Comparison of ENCODE assay signal across 17 mouse cellular contexts in the genomic region with DNA sequence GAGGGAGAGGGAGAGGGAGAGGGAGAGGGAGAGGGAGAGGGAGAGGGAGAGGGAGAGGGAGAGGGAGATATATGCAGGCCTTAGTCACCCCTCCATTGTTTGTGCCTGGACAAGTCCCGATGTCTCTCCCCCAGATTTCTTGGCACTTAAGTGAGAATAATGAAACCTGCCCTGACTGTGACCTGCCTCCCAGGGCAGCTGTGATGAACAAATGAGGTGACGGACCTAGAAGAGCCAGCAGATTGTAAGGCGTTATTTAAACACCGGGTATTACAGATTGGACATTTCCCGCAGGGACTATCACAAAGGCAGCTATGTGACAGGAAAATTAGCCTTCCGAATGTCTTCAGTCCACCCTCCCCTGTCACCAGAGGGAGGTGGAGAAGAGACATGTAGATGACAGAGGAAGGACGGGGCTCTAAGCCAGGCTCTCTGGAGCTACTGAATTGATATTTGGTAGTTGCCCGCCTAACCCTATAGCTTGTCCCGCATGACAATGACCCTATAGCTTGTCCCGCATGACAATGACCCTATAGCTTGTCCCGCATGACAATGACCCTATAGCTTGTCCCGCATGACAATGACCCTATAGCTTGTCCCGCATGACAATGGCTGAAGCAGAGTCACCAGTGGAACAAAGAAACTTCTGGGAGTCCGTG.
A peak's percentile ranks its signal among the peaks of the same experiment; 100 is the strongest.
DNase-seq lines count a peak whose midpoint lies in the region; ATAC-seq and TF ChIP-seq lines count a peak whose summit lies in the region.
"Had no signal": no experiment of that assay in that cellular context is flagged by ENCODE, and none has a peak within 500 bp of the region (broad histone marks: within the 10 kb centered on the region; RNA-seq: fewer than 3 reads in every experiment).

No protein-coding gene starts in this region.

- H3K4me3 ChIP-seq in heart, embryonic 12.5 days, result no peak overlapping the region
- no peak overlapping the region for H3K4me3 ChIP-seq in neural tube, embryonic 12.5 days
- H3K4me3 ChIP-seq in lung, postnatal 0 days (ENCODE audit: low read depth, low read length), result no peak overlapping the region
- no peak overlapping the region for H3K4me3 ChIP-seq in neural tube, embryonic 13.5 days
- H3K4me3 ChIP-seq in intestine, postnatal 0 days (ENCODE audit: low read depth, low read length), result no peak overlapping the region
- H3K4me3 ChIP-seq: heart, embryonic 15.5 days; limb, embryonic 10.5 days; liver, embryonic 13.5 days; megakaryocyte, embryonic 14.5 days had no signal

- TF ChIP-seq CTCF in lung, postnatal 0 days (IDR thresholded peaks at IDR 0.05), result no peak
- no peak for TF ChIP-seq CTCF in intestine, postnatal 0 days (IDR thresholded peaks at IDR 0.05; ENCODE audit: low read depth)

- peak; percentile 83 for DNase-seq in heart, adult 11 months
- no peak for DNase-seq in neural tube, embryonic 10.5 days (ENCODE audit: extremely low spot score, low spot score)
- DNase-seq in lung, postnatal 0 days (ENCODE audit: low spot score), result peak; percentile 59
- no peak for DNase-seq in left cerebral cortex, postnatal 10 days (ENCODE audit: extremely low spot score in 1 of 2, low spot score in 2 of 2)
- DNase-seq: adrenal gland, postnatal 14 days; B cell, adult 2 months; cerebellum, postnatal 14 days; gastrocnemius, postnatal 36 days; liver, embryonic 13.5 days had no signal

- no peaks in the 10 kb centered on the region for H3K36me3 ChIP-seq in heart, embryonic 12.5 days
- no peaks in the 10 kb centered on the region for H3K36me3 ChIP-seq in neural tube, embryonic 12.5 days
- H3K36me3 ChIP-seq in lung, postnatal 0 days (ENCODE audit: insufficient read depth, low read length), result no peaks in the 10 kb centered on the region
- 0 out of 2 replicates have a peak, but pooled peaks cover 3% of the 10 kb centered on the region for H3K36me3 ChIP-seq in neural tube, embryonic 13.5 days
- no peaks in the 10 kb centered on the region for H3K36me3 ChIP-seq in intestine, postnatal 0 days (ENCODE audit: control insufficient read depth, insufficient read depth)
- H3K36me3 ChIP-seq: G1E; heart, embryonic 15.5 days; limb, embryonic 10.5 days; liver, embryonic 13.5 days had no signal

- TF ChIP-seq EP300 in lung, postnatal 0 days (IDR thresholded peaks at IDR 0.05), result peak; percentile 30; the same call in 1 of the 2 replicates

- H3K9me3 ChIP-seq in heart, embryonic 12.5 days (replicated peaks), result no peaks in the 10 kb centered on the region
- no peaks in the 10 kb centered on the region for H3K9me3 ChIP-seq in neural tube, embryonic 12.5 days
- no peaks in the 10 kb centered on the region for H3K9me3 ChIP-seq in lung, postnatal 0 days (ENCODE audit: low read length)
- H3K9me3 ChIP-seq in neural tube, embryonic 13.5 days, result no peaks in the 10 kb centered on the region
- no peaks in the 10 kb centered on the region for H3K9me3 ChIP-seq in intestine, postnatal 0 days (ENCODE audit: control insufficient read depth)
- H3K9me3 ChIP-seq: G1E; heart, embryonic 15.5 days; limb, embryonic 10.5 days; liver, embryonic 13.5 days; megakaryocyte, embryonic 14.5 days had no signal

- no peak for ATAC-seq in heart, embryonic 12.5 days (ENCODE audit: insufficient number of reproducible peaks, low FRiP score)
- ATAC-seq in neural tube, embryonic 12.5 days (ENCODE audit: low FRiP score, low read depth), result peak; percentile 57; the same call in 1 of the 2 replicates
- ATAC-seq in lung, postnatal 0 days, result peak; percentile 58
- ATAC-seq in neural tube, embryonic 13.5 days (ENCODE audit: low read depth), result peak; percentile 42; the same call in 1 of the 2 replicates
- no peak for ATAC-seq in intestine, postnatal 0 days

- peaks cover 3% of the 10 kb centered on the region; the same call in 1 of the 2 replicates for H3K27me3 ChIP-seq in heart, embryonic 12.5 days (replicated peaks)
- no peaks in the 10 kb centered on the region for H3K27me3 ChIP-seq in neural tube, embryonic 12.5 days (replicated peaks)
- no peaks in the 10 kb centered on the region for H3K27me3 ChIP-seq in lung, postnatal 0 days (replicated peaks; ENCODE audit: insufficient read depth, low read length)
- no peaks in the 10 kb centered on the region; the same call in 1 of the 2 replicates for H3K27me3 ChIP-seq in neural tube, embryonic 13.5 days
- no peaks in the 10 kb centered on the region for H3K27me3 ChIP-seq in intestine, postnatal 0 days (replicated peaks; ENCODE audit: control insufficient read depth, insufficient read depth, low read length)
- H3K27me3 ChIP-seq: heart, embryonic 15.5 days; liver, embryonic 13.5 days had no signal

- H3K4me1 ChIP-seq in heart, embryonic 12.5 days (replicated peaks), result no peaks in the 10 kb centered on the region
- peaks cover 27% of the 10 kb centered on the region for H3K4me1 ChIP-seq in neural tube, embryonic 12.5 days
- no peaks in the 10 kb centered on the region for H3K4me1 ChIP-seq in lung, postnatal 0 days (ENCODE audit: insufficient read depth, low read depth, low read length)
- H3K4me1 ChIP-seq in neural tube, embryonic 13.5 days (replicated peaks), result peaks cover 28% of the 10 kb centered on the region
- no peaks in the 10 kb centered on the region for H3K4me1 ChIP-seq in intestine, postnatal 0 days (replicated peaks; ENCODE audit: control insufficient read depth, insufficient read depth, low read length)
- H3K4me1 ChIP-seq: heart, embryonic 15.5 days; liver, embryonic 13.5 days; megakaryocyte, embryonic 14.5 days had no signal

- 70% methylated on average over 14 of the region's 14 CpGs for WGBS in heart, embryonic 12.5 days
- WGBS in neural tube, embryonic 12.5 days, result 36% methylated on average over 14 of the region's 14 CpGs
- 56% methylated on average over 14 of the region's 14 CpGs for WGBS in lung, postnatal 0 days
- WGBS in neural tube, embryonic 13.5 days, result 28% methylated on average over 14 of the region's 14 CpGs
- 82% methylated on average over 14 of the region's 14 CpGs for WGBS in intestine, postnatal 0 days

- H3K4me2 ChIP-seq in heart, embryonic 12.5 days, result no peak overlapping the region
- no peak overlapping the region for H3K4me2 ChIP-seq in neural tube, embryonic 12.5 days (replicated peaks)
- H3K4me2 ChIP-seq in lung, postnatal 0 days (replicated peaks; ENCODE audit: low read depth, low read length), result no peak overlapping the region
- no peak overlapping the region for H3K4me2 ChIP-seq in neural tube, embryonic 13.5 days
- no peak overlapping the region for H3K4me2 ChIP-seq in intestine, postnatal 0 days (replicated peaks; ENCODE audit: low read depth)
- H3K4me2 ChIP-seq: heart, embryonic 15.5 days; liver, embryonic 13.5 days had no signal

- no peak overlapping the region for H3K9ac ChIP-seq in heart, embryonic 12.5 days
- H3K9ac ChIP-seq in neural tube, embryonic 12.5 days, result no peak overlapping the region
- H3K9ac ChIP-seq in lung, postnatal 0 days (replicated peaks; ENCODE audit: low read depth), result no peak overlapping the region
- H3K9ac ChIP-seq in neural tube, embryonic 13.5 days, result no peak overlapping the region
- H3K9ac ChIP-seq in intestine, postnatal 0 days (ENCODE audit: low read depth, low read length), result no peak overlapping the region
- H3K9ac ChIP-seq: heart, embryonic 15.5 days; liver, embryonic 13.5 days had no signal

- intact Hi-C loops in left cerebral cortex, postnatal 10 days (cut with DNase I), result no loop called here

- no peak overlapping the region for H3K27ac ChIP-seq in heart, embryonic 12.5 days (ENCODE audit: poor library complexity, severe bottlenecking)
- no peak overlapping the region for H3K27ac ChIP-seq in neural tube, embryonic 12.5 days
- no peak overlapping the region for H3K27ac ChIP-seq in lung, postnatal 0 days (ENCODE audit: low read length)
- H3K27ac ChIP-seq in neural tube, embryonic 13.5 days (replicated peaks), result no peak overlapping the region
- H3K27ac ChIP-seq in intestine, postnatal 0 days (ENCODE audit: low read depth, low read length), result no peak overlapping the region
- H3K27ac ChIP-seq: heart, embryonic 15.5 days; limb, embryonic 10.5 days; liver, embryonic 13.5 days had no signal

Comparison
In these comparisons a context has a peak if more than half of its experiments do, and no peak if none do; other contexts are left out.
1. DNase-seq: peak in heart, adult 11 months (single experiment) and lung, postnatal 0 days (single experiment); none in neural tube, embryonic 10.5 days (single experiment) and left cerebral cortex, postnatal 10 days (0 of 2).
2. ATAC-seq: peak in neural tube, embryonic 12.5 days (single experiment), lung, postnatal 0 days (single experiment) and neural tube, embryonic 13.5 days (single experiment); none in heart, embryonic 12.5 days (single experiment) and intestine, postnatal 0 days (single experiment).